Mouse (Mus musculus) neural tube, embryonic 11.5 days (tissue): ENCODE measurements at regions not wholly inside any gene's neighbourhood (a gene's known extent, or its start where the extent isn't known, plus 50 kb on each side); places are given as distances from the start of the nearest gene placed in this dataset.
A peak's percentile ranks its signal among the peaks of the same experiment; 100 is the strongest.

ENCODE experiments used
- ATAC-seq: fragments of 200-750 bp; cut with Nextera tagmentation; 2 replicates; pipeline ENCODE4 v1.8.0; 2017; ENCODE audit warnings: moderate number of reproducible peaks, mild to moderate bottlenecking, moderate TSS enrichment, moderate library complexity; ENCODE audit not compliant: insufficient read depth, low FRiP score, low TSS enrichment
- DNase-seq: peaks from one replicate; pipeline ENCODE4 v3.0.0-alpha.2; 2015; ENCODE audit warnings: low spot score
- H3K27ac ChIP-seq: fragments of 300-500 bp; sonication (generic); 2 replicates; pipeline ENCODE4 v1.5.1; 2014; ENCODE audit warnings: low read depth, mild to moderate bottlenecking, low read length
- H3K27me3 ChIP-seq: fragments of 300-500 bp; sonication (generic); 2 replicates; pipeline ENCODE4 v1.6.1; 2014; ENCODE audit warnings: mild to moderate bottlenecking, low read length, mixed read lengths; ENCODE audit not compliant: control insufficient read depth, insufficient read depth
- H3K36me3 ChIP-seq: fragments of 300-500 bp; sonication (generic); 2 replicates; pipeline ENCODE4 v1.6.1; 2014; ENCODE audit warnings: mild to moderate bottlenecking, low read length, moderate library complexity, mixed read lengths; ENCODE audit not compliant: control insufficient read depth, insufficient read depth
- H3K4me1 ChIP-seq: fragments of 300-500 bp; sonication (generic); 2 replicates; pipeline ENCODE4 v1.6.1; 2014; ENCODE audit warnings: low read length, mixed read lengths; ENCODE audit not compliant: control insufficient read depth, insufficient read depth
- H3K4me2 ChIP-seq: fragments of 300-500 bp; sonication (generic); 2 replicates; pipeline ENCODE4 v1.6.1; 2014; ENCODE audit warnings: low read depth, mild to moderate bottlenecking, moderate library complexity
- H3K4me3 ChIP-seq: fragments of 300-500 bp; sonication (generic); 2 replicates; pipeline ENCODE4 v1.5.1; 2014; ENCODE audit warnings: low read depth, low read length
- H3K9ac ChIP-seq: fragments of 300-500 bp; sonication (generic); 2 replicates; pipeline ENCODE4 v1.6.1; 2014; ENCODE audit warnings: mild to moderate bottlenecking, low read length
- H3K9me3 ChIP-seq: fragments of 300-500 bp; sonication (generic); 2 replicates; pipeline ENCODE4 v1.6.1; 2016; ENCODE audit warnings: low read length; ENCODE audit not compliant: control insufficient read depth
- WGBS: fragments of 180-500 bp; shearing (Covaris S2); extraction: QIAGEN DNeasy Blood & Tissue Kit; methylation state at CpG from one replicate; pipeline ENCODE4 v1.1.7; 2014; 5-methylcytosine and 5-hydroxymethylcytosine counted together

DNA sequence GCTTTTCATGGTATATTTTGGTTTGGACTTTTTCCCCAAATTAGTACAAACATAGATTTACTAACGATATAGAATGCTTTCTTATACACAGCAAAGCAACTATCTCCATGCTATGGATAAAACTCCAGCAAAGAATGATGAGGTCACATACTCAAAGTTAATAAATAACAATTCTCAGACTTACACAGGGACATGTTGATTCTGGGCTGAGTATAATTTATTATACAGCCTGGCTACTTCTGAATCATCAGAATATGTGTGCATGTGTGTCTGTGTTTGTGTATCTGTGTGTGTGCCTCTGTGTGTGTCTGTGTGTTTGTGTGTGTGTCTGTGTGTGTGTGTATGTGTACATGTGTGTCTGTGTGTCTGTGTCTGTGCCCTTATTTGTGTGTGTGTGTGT, 314.1 kb upstream of the N6amt1 start:
- Histone ChIP-seq H3K4me2 (no peak overlapping the region), H3K27ac (no peak overlapping the region), H3K36me3 (no peaks in the 10 kb centered on the region), H3K4me3 (no peak overlapping the region), H3K27me3 (no peaks in the 10 kb centered on the region), H3K9ac (no peak overlapping the region), H3K9me3 (no peaks in the 10 kb centered on the region), H3K4me1 (no peaks in the 10 kb centered on the region)
- 86% methylated on average over 1 of the region's 1 CpGs for WGBS
- ATAC-seq: no peak
- no peak for DNase-seq

DNA sequence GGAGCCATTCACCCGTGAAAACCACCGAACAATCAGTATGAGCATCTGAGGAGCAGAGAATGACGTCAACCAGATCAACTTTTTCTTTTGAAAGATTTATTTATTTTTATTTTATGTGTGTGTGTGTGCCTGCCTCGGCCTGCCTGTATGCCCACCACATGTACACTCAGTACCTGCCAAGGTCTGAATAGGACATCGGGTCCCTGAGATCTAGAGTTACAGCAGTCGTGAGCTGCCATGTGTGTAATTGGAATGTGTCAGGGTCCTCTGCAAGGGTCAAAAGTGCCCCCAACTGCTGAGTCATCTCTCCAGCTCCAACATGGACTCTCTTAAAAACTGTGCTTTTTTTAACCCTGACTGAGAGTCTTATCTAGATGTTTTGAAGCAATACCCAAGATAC, 316.9 kb upstream of the N6amt1 start:
- Histone ChIP-seq H3K4me1 (no peaks in the 10 kb centered on the region), H3K9ac (no peak overlapping the region), H3K27ac (no peak overlapping the region), H3K4me2 (no peak overlapping the region), H3K4me3 (no peak overlapping the region), H3K27me3 (no peaks in the 10 kb centered on the region), H3K36me3 (no peaks in the 10 kb centered on the region), H3K9me3 (no peaks in the 10 kb centered on the region)
- 80% methylated on average over 6 of the region's 6 CpGs for WGBS
- no peak for ATAC-seq
- no peak for DNase-seq

DNA sequence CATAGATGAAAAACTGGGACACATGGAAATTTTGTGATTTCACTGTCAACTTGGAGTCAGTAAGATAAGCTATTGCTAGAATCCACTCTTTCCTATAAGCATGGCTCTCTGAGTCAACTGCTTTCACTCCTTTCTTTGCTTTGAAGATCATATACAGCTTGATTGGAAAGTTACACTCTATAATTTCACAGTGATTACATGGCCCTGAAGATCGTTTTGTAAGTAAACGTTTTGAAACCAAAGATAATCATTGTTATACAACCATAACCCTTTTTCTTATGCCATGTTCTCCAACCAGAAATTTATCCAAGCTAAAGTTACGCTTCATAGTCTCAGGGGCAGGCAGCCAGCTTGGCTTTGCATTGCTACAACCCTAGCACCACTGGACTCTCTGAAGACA, 322.1 kb upstream of the N6amt1 start:
- DNase-seq: no peak
- WGBS: 79% methylated on average over 3 of the region's 3 CpGs
- Histone ChIP-seq H3K4me2 (no peak overlapping the region), H3K27me3 (no peaks in the 10 kb centered on the region), H3K4me1 (no peaks in the 10 kb centered on the region), H3K9ac (no peak overlapping the region), H3K9me3 (no peaks in the 10 kb centered on the region), H3K27ac (no peak overlapping the region), H3K4me3 (no peak overlapping the region), H3K36me3 (no peaks in the 10 kb centered on the region)
- ATAC-seq: no peak

DNA sequence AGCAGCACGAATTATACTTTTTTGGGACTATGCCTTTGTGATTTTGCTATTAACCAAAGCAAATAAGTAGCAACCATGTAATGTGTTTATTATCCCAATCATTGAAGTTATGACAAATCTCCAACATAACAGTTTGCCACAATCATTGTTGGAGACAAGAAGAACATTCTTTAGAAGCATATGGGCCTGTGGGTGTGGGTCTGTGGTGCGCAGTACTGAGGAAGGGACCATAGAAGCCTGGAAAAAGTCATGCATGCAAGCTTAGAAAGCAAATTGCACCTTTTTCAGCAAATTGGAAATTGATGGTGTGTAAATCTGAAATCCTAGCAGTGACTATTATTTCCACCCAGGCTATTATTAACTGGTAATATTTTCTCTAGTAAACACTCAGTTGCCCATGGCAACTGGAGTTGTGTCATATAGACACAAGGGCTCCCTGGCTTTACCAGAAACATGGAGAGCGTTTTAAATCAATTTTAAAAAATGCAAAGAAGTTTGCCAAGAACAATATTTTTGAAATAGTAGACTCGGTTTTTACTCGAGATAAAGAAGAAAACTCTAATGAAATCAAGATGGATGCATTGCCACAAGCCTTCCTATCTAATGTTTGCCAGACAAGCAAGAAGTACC, 325.4 kb upstream of the N6amt1 start:
- Histone ChIP-seq H3K27ac (no peak overlapping the region), H3K9me3 (no peaks in the 10 kb centered on the region), H3K4me3 (no peak overlapping the region), H3K4me2 (no peak overlapping the region), H3K4me1 (no peaks in the 10 kb centered on the region), H3K9ac (no peak overlapping the region), H3K36me3 (no peaks in the 10 kb centered on the region), H3K27me3 (no peaks in the 10 kb centered on the region)
- ATAC-seq: no peak
- WGBS: 87% methylated on average over 5 of the region's 5 CpGs
- no peak for DNase-seq

DNA sequence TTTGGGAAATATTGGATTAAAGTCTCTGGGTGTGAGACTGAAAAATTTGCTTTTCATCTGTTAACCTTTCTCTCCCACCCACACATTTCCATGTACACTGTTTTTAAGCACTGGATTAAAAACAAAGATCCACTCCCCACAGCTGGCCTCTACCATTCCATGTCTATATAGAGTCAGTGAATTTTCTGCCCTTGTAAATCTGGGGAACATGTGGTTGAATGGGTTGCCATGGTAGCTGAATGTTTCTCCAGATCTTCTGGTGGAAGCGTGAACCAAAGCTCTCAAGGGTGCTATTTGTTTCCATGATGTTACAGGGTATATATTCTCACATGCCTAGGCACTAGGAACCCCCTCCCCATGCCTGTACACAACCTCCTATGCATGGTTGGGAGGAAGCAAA, 326.4 kb upstream of the N6amt1 start:
- 54% methylated on average over 1 of the region's 1 CpGs for WGBS
- ATAC-seq (no peak), DNase-seq (peak; percentile 17)
- Histone ChIP-seq H3K27me3 (no peaks in the 10 kb centered on the region), H3K9me3 (no peaks in the 10 kb centered on the region), H3K27ac (no peak overlapping the region), H3K4me1 (no peaks in the 10 kb centered on the region), H3K4me2 (no peak overlapping the region), H3K36me3 (no peaks in the 10 kb centered on the region), H3K4me3 (no peak overlapping the region), H3K9ac (no peak overlapping the region)

DNA sequence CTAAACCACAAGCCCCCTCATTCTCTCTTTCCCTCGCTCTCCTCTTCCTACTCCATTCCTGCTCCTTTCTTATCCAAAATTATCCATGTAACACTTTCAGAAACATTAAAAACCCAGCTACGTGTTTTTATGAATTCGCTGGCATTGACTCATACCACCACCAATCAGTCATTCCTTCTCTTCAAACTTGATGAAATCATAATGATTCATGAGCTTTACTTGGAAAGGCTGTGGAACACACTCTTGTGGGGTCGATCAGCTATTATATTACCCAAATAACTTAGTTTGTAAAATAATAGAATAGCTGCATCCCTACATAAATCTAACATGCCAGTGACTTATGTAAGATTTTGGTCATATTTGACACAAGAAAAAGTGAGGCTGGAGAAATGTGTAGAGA, 331.9 kb upstream of the N6amt1 start:
- no peaks in the 10 kb centered on the region for H3K9me3 ChIP-seq
- ATAC-seq: no peak
- H3K9ac ChIP-seq: no peak overlapping the region
- H3K27ac ChIP-seq: no peak overlapping the region
- no peaks in the 10 kb centered on the region for H3K27me3 ChIP-seq
- DNase-seq: no peak
- no peak overlapping the region for H3K4me2 ChIP-seq
- no peaks in the 10 kb centered on the region for H3K4me1 ChIP-seq
- no peaks in the 10 kb centered on the region for H3K36me3 ChIP-seq
- no peak overlapping the region for H3K4me3 ChIP-seq
- 90% methylated on average over 4 of the region's 4 CpGs for WGBS

DNA sequence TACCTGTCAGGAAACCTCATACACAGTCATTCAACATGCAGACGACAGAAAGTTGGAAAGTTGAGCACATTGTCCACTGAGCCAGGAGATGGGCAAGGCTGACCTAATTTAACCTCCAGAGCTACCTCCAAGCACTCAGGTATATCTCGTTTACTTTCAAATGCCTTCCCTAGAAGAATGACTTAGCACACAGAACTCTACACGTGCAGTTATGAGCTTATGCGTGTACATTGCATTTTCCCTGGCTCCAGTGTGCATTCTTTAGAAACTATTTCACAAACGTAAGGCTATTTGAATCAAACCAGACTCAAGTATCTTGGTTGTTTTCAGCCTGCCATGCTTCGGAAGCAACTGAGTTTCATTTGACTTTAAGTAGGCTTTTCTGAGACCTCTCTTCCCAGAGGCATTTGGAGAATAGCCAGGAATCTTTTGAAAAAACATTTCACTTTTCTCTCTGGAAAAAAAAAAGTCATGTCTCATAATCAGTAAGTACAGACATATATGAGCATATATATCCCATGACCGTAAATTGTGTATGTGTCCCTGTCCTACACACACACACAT, 336.8 kb upstream of the N6amt1 start:
- ATAC-seq: no peak
- no peaks in the 10 kb centered on the region for H3K4me1 ChIP-seq
- no peaks in the 10 kb centered on the region for H3K9me3 ChIP-seq
- no peak overlapping the region for H3K4me3 ChIP-seq
- no peak for DNase-seq
- no peaks in the 10 kb centered on the region for H3K36me3 ChIP-seq
- WGBS: 86% methylated on average over 7 of the region's 7 CpGs
- no peak overlapping the region for H3K9ac ChIP-seq
- H3K4me2 ChIP-seq: no peak overlapping the region
- H3K27ac ChIP-seq: no peak overlapping the region
- H3K27me3 ChIP-seq: no peaks in the 10 kb centered on the region

DNA sequence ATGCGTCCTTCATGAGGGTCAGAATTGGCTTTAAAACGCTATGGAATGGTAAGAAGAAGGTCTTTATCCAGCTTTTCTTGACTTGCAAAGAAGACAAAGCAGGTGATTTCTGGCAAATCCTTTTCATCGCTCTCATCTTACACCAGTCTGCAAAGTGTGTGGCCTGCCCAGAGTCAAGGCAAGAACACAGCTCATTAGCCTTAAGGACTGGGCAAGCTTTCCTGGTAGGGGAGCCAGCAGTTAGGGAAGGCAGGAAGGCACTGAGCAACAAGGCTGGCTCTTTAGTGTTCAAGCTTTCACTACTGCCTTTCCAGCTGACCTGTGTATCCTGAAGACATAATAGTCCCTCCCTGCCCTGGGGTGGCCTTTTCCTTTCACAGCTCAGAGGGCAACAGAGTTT, 352.4 kb upstream of the N6amt1 start:
- Histone ChIP-seq H3K27me3 (no peaks in the 10 kb centered on the region), H3K9me3 (no peaks in the 10 kb centered on the region), H3K4me1 (no peaks in the 10 kb centered on the region), H3K36me3 (no peaks in the 10 kb centered on the region), H3K9ac (no peak overlapping the region), H3K27ac (no peak overlapping the region), H3K4me3 (no peak overlapping the region), H3K4me2 (no peak overlapping the region)
- ATAC-seq (no peak), DNase-seq (no peak)
- 81% methylated on average over 3 of the region's 3 CpGs for WGBS

DNA sequence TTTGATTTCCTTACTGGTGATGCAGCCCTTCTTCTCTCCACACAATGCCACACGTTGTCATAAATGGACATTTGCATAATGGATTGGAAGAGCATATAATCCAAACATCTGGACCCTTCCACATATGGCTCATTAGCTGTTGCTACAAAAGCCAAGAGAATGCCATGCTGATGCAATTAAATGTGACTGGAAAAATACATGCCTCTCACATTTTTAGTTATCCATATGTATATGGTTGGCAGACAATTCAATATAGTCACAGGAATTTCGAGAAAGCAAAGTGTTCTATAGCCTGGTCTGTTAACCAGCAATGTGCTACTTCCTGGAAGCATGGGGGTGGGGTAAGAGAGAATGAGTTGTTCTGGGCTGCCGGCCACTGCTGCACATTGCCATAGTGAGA, 352.9 kb upstream of the N6amt1 start:
- no peak overlapping the region for H3K4me3 ChIP-seq
- ATAC-seq (no peak), DNase-seq (no peak)
- no peaks in the 10 kb centered on the region for H3K27me3 ChIP-seq
- H3K4me2 ChIP-seq: no peak overlapping the region
- 70% methylated on average over 3 of the region's 3 CpGs for WGBS
- no peaks in the 10 kb centered on the region for H3K4me1 ChIP-seq
- H3K36me3 ChIP-seq: no peaks in the 10 kb centered on the region
- no peaks in the 10 kb centered on the region for H3K9me3 ChIP-seq
- no peak overlapping the region for H3K9ac ChIP-seq
- H3K27ac ChIP-seq: no peak overlapping the region
